Mouse (Mus musculus) hindbrain, embryonic 16.5 days (tissue): ENCODE data around the gene Ggact. TPM values are rescaled to one million over a fixed set of nuclear protein-coding genes. Genes with fewer than 3 reads are reported as not detected.

Source experiments
- ATAC-seq: fragments of 200-750 bp; cut with Nextera tagmentation; 2 replicates; pipeline ENCODE4 v1.8.0; 2017; ENCODE audit warnings: moderate TSS enrichment, moderate library complexity
- H3K27ac ChIP-seq: fragments of 300-500 bp; sonication (generic); 2 replicates; pipeline ENCODE4 v1.5.1; 2014; ENCODE audit warnings: low read depth, mild to moderate bottlenecking, control low read depth, low read length, moderate library complexity
- H3K27me3 ChIP-seq: fragments of 300-500 bp; sonication (generic); replicated peaks from 2 replicates; pipeline ENCODE4 v1.6.1; 2014; ENCODE audit warnings: low read length; ENCODE audit not compliant: control insufficient read depth, insufficient read depth
- H3K36me3 ChIP-seq: fragments of 300-500 bp; sonication (generic); 2 replicates; pipeline ENCODE4 v1.6.1; 2014; ENCODE audit warnings: mild to moderate bottlenecking, low read length, moderate library complexity, mixed read lengths; ENCODE audit not compliant: control insufficient read depth, insufficient read depth
- H3K4me1 ChIP-seq: fragments of 300-500 bp; sonication (generic); 2 replicates; pipeline ENCODE4 v1.6.1; 2014; ENCODE audit warnings: low read depth, low read length; ENCODE audit not compliant: control insufficient read depth, insufficient read depth
- H3K4me2 ChIP-seq: fragments of 300-500 bp; sonication (generic); 2 replicates; pipeline ENCODE4 v1.6.1; 2014; ENCODE audit warnings: mild to moderate bottlenecking, low read length, control low read depth, moderate library complexity
- H3K4me3 ChIP-seq: fragments of 300-500 bp; sonication (generic); 2 replicates; pipeline ENCODE4 v1.5.1; 2014; ENCODE audit warnings: mild to moderate bottlenecking, low read length, control low read depth, moderate library complexity
- H3K9ac ChIP-seq: fragments of 300-500 bp; sonication (generic); 2 replicates; pipeline ENCODE4 v1.6.1; 2014; ENCODE audit warnings: low read depth, mild to moderate bottlenecking, control low read depth, low read length, moderate library complexity
- H3K9me3 ChIP-seq: fragments of 300-500 bp; sonication (generic); 2 replicates; pipeline ENCODE4 v1.6.1; 2014; ENCODE audit warnings: mild to moderate bottlenecking, low read length, moderate library complexity; ENCODE audit not compliant: control insufficient read depth
- WGBS: fragments of 180-500 bp; shearing (Covaris S2); extraction: QIAGEN DNeasy Blood & Tissue Kit; methylation state at CpG from one replicate; pipeline ENCODE4 v1.1.7; 2014; 5-methylcytosine and 5-hydroxymethylcytosine counted together
- polyA plus RNA-seq: library from polyadenylated mRNA; unstranded; fragments of >200 nt; fragmentation: Nextera tagmentation; extraction: Ambion mirVana; gene quantifications from 2 replicates; pipeline ENCODE4 v1.2.1, GENCODE M21; 2015

Ggact gene
- polyA plus RNA-seq, 1 experiment from 2014 or later: 14.7 TPM

GRCm38 (mm10) chr14:122877787-122878186, 35.8 kb downstream of the Ggact start:
- Histone ChIP-seq H3K9ac (no peak overlapping the region), H3K4me1 (peaks cover 12% of the 10 kb centered on the region), H3K9me3 (no peaks in the 10 kb centered on the region), H3K4me2 (no peak overlapping the region), H3K27ac (no peak overlapping the region), H3K36me3 (no peaks in the 10 kb centered on the region), H3K27me3 (no peaks in the 10 kb centered on the region), H3K4me3 (no peak overlapping the region)
- WGBS: 85% methylated on average over 3 of the region's 3 CpGs
- no peak for ATAC-seq

- 0 out of 2 replicates have a peak, but pooled peaks have one; percentile 24 for ATAC-seq
- Histone ChIP-seq H3K27me3 (no peaks in the 10 kb centered on the region), H3K4me2 (no peak overlapping the region; the same call in 1 of the 2 replicates), H3K36me3 (no peaks in the 10 kb centered on the region), H3K9ac (peak overlapping the region; percentile 15; the same call in 1 of the 2 replicates), H3K27ac (no peak overlapping the region), H3K9me3 (no peaks in the 10 kb centered on the region), H3K4me3 (no peak overlapping the region), H3K4me1 (peaks cover 11% of the 10 kb centered on the region)
- 53% methylated on average over 7 of the region's 7 CpGs for whole genome bisulfite sequencing
Observed at GRCm38 (mm10) chr14:122876723-122877122, 36.8 kb downstream of the Ggact start.

GRCm38 (mm10) chr14:122876163-122876562, 37.4 kb downstream of the Ggact start:
- Histone ChIP-seq H3K36me3 (no peaks in the 10 kb centered on the region), H3K4me2 (no peak overlapping the region), H3K27me3 (no peaks in the 10 kb centered on the region), H3K9me3 (no peaks in the 10 kb centered on the region), H3K4me1 (peaks cover 11% of the 10 kb centered on the region), H3K27ac (peak overlapping the region; percentile 32; the same call in 1 of the 2 replicates), H3K9ac (no peak overlapping the region), H3K4me3 (no peak overlapping the region)
- ATAC-seq: peak; percentile 95
- WGBS: 0% methylated on average over 6 of the region's 6 CpGs

- ATAC-seq: no peak
- peak overlapping the region; percentile 32 for H3K27ac ChIP-seq
- H3K36me3 ChIP-seq: no peaks in the 10 kb centered on the region
- H3K4me3 ChIP-seq: no peak overlapping the region
- no peaks in the 10 kb centered on the region for H3K9me3 ChIP-seq
- no peak overlapping the region for H3K4me2 ChIP-seq
- 32% methylated on average over 6 of the region's 6 CpGs for WGBS
- H3K27me3 ChIP-seq: no peaks in the 10 kb centered on the region
- peaks cover 11% of the 10 kb centered on the region for H3K4me1 ChIP-seq
- H3K9ac ChIP-seq: 0 out of 2 replicates have a peak overlapping the region, but pooled peaks have one; percentile 5
Observed at GRCm38 (mm10) chr14:122875636-122876035, 37.9 kb downstream of the Ggact start.

- no peak overlapping the region for H3K4me3 ChIP-seq
- H3K36me3 ChIP-seq: no peaks in the 10 kb centered on the region
- H3K27ac ChIP-seq: no peak overlapping the region
- H3K4me1 ChIP-seq: peaks cover 11% of the 10 kb centered on the region
- no peak overlapping the region for H3K4me2 ChIP-seq
- H3K9ac ChIP-seq: no peak overlapping the region
- no peaks in the 10 kb centered on the region for H3K9me3 ChIP-seq
- ATAC-seq: no peak
- 54% methylated on average over 8 of the region's 8 CpGs for WGBS
- no peaks in the 10 kb centered on the region for H3K27me3 ChIP-seq
Observed at GRCm38 (mm10) chr14:122875056-122875455, 38.5 kb downstream of the Ggact start.

GRCm38 (mm10) chr14:122872612-122873011, 40.9 kb downstream of the Ggact start:
- no peak overlapping the region for H3K4me3 ChIP-seq
- no peak overlapping the region for H3K9ac ChIP-seq
- ATAC-seq: no peak
- no peaks in the 10 kb centered on the region for H3K27me3 ChIP-seq
- 73% methylated on average over 6 of the region's 6 CpGs for WGBS
- no peak overlapping the region for H3K27ac ChIP-seq
- peaks cover 11% of the 10 kb centered on the region for H3K4me1 ChIP-seq
- no peaks in the 10 kb centered on the region for H3K36me3 ChIP-seq
- no peaks in the 10 kb centered on the region for H3K9me3 ChIP-seq
- H3K4me2 ChIP-seq: no peak overlapping the region

GRCm38 (mm10) chr14:122871841-122872580, 41.5 kb downstream of the Ggact start:
- Histone ChIP-seq H3K4me3 (no peak overlapping the region), H3K9ac (no peak overlapping the region), H3K4me1 (peaks cover 11% of the 10 kb centered on the region), H3K36me3 (no peaks in the 10 kb centered on the region), H3K4me2 (no peak overlapping the region), H3K9me3 (no peaks in the 10 kb centered on the region), H3K27ac (no peak overlapping the region), H3K27me3 (no peaks in the 10 kb centered on the region)
- no peak for ATAC-seq
- WGBS: 34% methylated on average over 4 of the region's 4 CpGs

- WGBS: 66% methylated on average over 6 of the region's 6 CpGs
- Histone ChIP-seq H3K4me1 (peaks cover 7% of the 10 kb centered on the region), H3K27me3 (no peaks in the 10 kb centered on the region; the same call in 1 of the 2 replicates), H3K4me3 (no peak overlapping the region), H3K9ac (no peak overlapping the region), H3K9me3 (no peaks in the 10 kb centered on the region), H3K36me3 (no peaks in the 10 kb centered on the region), H3K27ac (no peak overlapping the region), H3K4me2 (no peak overlapping the region)
- no peak for ATAC-seq
Observed at GRCm38 (mm10) chr14:122869831-122870230, 43.7 kb downstream of the Ggact start.

GRCm38 (mm10) chr14:122867531-122868285, 45.8 kb downstream of the Ggact start:
- H3K4me1 ChIP-seq: peaks cover 7% of the 10 kb centered on the region
- no peaks in the 10 kb centered on the region; the same call in 1 of the 2 replicates for H3K27me3 ChIP-seq
- ATAC-seq: no peak
- no peaks in the 10 kb centered on the region for H3K9me3 ChIP-seq
- H3K4me3 ChIP-seq: no peak overlapping the region
- H3K36me3 ChIP-seq: no peaks in the 10 kb centered on the region
- no peak overlapping the region for H3K27ac ChIP-seq
- no peak overlapping the region for H3K9ac ChIP-seq
- H3K4me2 ChIP-seq: no peak overlapping the region
- WGBS: 68% methylated on average over 4 of the region's 4 CpGs
